Mouse (Mus musculus): ENCODE results near the gene Klhl31.

Gene Klhl31

DNA sequence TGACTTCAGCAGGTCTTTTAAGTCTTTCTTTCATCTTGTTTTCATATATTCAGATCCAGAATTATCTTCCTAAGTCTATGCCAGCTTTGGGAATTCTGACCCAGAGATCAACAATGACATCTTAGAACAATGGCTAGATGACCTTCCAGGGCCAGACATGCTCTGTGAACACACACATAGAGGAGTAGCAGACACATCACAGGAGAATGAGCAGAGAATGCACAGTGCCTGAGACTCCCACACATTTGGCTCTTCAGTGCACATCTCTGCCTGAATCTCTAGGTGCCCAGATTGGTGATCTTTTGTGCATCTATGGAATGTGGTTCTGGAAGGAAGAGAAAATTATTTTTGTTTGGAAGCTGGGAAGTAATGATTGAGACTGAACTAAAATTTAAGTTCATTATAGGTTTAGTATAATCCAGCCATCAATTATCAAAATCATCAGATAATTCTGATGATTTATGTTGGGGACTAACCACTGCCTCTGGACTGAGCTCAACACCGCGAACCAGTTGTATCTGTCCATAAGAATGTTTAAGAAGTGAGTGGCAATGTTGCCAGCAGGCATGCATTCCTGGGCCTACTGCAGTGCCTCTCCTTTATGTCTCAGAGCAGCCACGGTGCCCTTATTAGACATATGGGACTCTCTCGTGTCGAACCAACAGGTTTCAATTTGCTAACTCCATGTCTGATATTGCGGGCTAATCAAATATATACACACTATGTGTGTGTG is 12.8 kb upstream of the Klhl31 start:
- no peak for DNase-seq (ENCODE audit: low read depth, low spot score)

GRCm38 (mm10) chr9:77624171-77624570 is 12.1 kb upstream of the Klhl31 start:
- DNase-seq (ENCODE audit: low read depth, low spot score): no peak

- DNase-seq (ENCODE audit: low read depth, low spot score): no peak
Measured at GRCm38 (mm10) chr9:77628676-77629075, 7.6 kb upstream of the Klhl31 start.

- DNase-seq (ENCODE audit: low read depth, low spot score): no peak
Measured at GRCm38 (mm10) chr9:77629708-77630107, 6.6 kb upstream of the Klhl31 start.

DNA sequence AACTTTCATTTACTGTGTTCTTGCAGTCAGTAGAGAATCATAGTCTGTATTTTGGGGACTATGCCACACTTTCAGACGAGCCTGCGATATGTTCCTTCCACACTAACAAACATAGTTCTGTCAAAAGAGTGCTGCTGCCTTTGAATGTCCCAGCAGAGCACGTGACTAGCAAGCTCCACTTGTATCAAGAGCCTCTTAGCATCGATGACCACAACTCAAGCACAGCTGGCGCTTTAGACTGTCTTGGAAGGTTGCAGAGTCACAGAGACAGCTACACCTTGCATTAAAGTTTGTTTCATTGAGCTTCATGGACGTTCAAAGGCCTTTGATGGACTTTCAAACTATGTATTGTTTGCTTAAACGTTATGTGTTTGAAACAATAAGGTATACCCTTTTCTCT is 5.5 kb upstream of the Klhl31 start:
- DNase-seq (ENCODE audit: low read depth, low spot score): no peak

- DNase-seq (ENCODE audit: low read depth, low spot score): no peak
Measured at GRCm38 (mm10) chr9:77632432-77632831, 3.9 kb upstream of the Klhl31 start.

GRCm38 (mm10) chr9:77636003-77636402 is 297 bp upstream of the Klhl31 start:
- no peak for DNase-seq (ENCODE audit: low read depth, low spot score)

- no peak for DNase-seq (ENCODE audit: low read depth, low spot score)
Measured at GRCm38 (mm10) chr9:77637357-77637756, 1.1 kb downstream of the Klhl31 start.

GRCm38 (mm10) chr9:77645176-77645575 is 8.9 kb downstream of the Klhl31 start:
- no peak for DNase-seq (ENCODE audit: low read depth, low spot score)

DNA sequence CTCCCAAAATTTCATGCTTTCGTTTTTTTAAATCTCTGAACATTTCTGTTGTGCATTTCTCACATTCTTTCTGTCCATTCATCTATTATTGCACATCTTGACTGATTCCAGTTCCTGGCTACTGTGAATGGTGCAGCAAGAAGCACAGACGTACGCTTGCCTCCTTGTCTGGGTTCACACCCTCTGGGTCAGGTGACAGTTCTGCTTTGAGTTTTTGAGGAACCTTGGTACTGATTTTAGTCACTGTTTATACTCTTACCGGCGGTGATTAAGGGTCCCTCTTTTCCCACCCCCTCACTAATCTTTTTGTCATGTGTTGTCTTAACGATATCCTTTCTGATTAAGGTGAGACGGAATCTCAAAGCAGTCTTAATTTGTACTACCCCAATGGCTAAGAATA is 15.5 kb downstream of the Klhl31 start:
- no peak for DNase-seq (ENCODE audit: low read depth, low spot score)

- no peak for DNase-seq (ENCODE audit: low read depth, low spot score)
Measured at GRCm38 (mm10) chr9:77653907-77654306, 17.6 kb downstream of the Klhl31 start.

GRCm38 (mm10) chr9:77655181-77655934 is 19.1 kb downstream of the Klhl31 start:
- peak; percentile 30 for DNase-seq (ENCODE audit: low read depth, low spot score)

DNA sequence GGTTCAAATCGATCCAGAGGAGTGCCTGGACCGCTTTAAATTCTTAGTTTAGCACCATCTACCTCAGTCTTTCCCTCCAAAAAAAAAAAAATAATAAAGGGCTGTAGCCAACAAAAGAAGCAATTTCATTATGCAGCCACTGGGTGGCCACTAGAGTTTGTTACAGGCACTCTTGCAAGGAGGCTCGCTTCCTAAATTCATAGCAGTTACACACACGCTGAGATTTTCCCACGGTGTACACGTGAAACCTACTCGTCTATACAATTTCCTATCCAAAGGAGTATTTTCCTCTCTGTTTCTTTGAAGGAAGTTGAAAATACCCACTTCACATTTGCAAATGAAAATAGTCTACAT is 19.6 kb downstream of the Klhl31 start:
- DNase-seq (ENCODE audit: low read depth, low spot score): peak; percentile 87

GRCm38 (mm10) chr9:77662917-77663316 is 26.6 kb downstream of the Klhl31 start:
- DNase-seq (ENCODE audit: low read depth, low spot score): no peak

GRCm38 (mm10) chr9:77670095-77670494 is 33.8 kb downstream of the Klhl31 start:
- DNase-seq (ENCODE audit: low read depth, low spot score): no peak

GRCm38 (mm10) chr9:77671004-77671403 is 34.7 kb downstream of the Klhl31 start:
- DNase-seq (ENCODE audit: low read depth, low spot score): no peak

DNA sequence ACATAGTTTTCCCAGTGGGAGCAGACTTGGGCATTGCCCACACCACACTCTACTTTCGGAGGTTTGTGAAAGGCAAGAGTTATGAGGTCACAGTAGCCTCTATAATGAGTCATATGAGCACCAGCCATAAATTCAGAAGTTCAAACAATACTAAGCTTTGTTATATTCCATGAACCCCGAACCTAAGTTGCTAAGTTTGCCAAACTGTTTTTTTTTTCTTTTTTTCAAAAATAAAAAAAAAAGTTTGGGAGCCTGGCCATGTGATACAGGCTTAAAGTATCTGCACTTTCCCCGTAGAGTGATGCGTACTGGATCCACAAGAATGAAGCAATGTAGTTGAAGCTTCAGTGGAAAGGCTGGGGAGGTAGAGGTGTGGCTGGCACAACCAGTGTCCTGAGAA is 36.9 kb downstream of the Klhl31 start:
- DNase-seq (ENCODE audit: low read depth, low spot score): no peak

GRCm38 (mm10) chr9:77673986-77674385 is 37.7 kb downstream of the Klhl31 start:
- no peak for DNase-seq (ENCODE audit: low read depth, low spot score)

DNA sequence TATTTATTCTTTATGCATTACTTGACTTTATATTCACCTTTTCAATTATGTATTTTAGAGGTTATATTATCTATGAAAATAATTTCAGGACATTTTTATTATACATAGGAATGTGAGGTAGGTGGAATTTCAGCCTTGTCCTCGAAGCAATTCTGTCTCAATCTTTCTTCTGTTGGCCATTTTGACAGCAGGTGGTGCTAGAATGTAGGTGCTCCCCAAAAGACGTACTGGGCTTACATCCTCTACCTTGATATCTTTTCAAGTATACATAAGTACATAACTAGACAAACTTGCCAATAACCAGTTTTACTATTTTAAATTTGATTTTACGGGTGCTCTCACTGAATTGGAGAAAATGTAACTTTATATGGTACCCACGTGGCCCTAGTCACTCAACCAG is 48.6 kb downstream of the Klhl31 start:
- DNase-seq (ENCODE audit: low read depth, low spot score): no peak

- no peak for DNase-seq (ENCODE audit: low read depth, low spot score)
Measured at GRCm38 (mm10) chr9:77685825-77686500, 49.7 kb downstream of the Klhl31 start.

DNA sequence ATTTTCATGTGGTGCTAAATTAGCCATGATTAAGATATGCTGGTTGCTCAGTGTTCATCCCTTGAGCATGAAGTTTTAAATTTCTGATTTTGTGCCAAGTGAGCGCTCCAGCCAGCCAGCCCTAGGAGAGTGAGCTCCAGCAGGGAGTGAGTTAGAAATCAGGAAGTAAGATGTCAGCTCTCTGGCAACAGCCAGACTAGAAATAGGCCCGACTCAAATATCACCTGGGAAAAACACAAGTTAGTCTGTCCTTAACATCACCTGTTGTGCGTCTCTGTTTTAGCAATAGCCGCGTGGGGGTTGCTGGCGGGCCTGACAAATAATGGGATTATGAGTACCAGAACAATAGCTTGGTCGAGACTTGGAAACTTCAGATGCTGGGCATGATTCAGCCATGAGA is 56.4 kb downstream of the Klhl31 start:
- no peak for DNase-seq (ENCODE audit: low read depth, low spot score)

GRCm38 (mm10) chr9:77693405-77693804 is 57.1 kb downstream of the Klhl31 start:
- DNase-seq (ENCODE audit: low read depth, low spot score): no peak

DNA sequence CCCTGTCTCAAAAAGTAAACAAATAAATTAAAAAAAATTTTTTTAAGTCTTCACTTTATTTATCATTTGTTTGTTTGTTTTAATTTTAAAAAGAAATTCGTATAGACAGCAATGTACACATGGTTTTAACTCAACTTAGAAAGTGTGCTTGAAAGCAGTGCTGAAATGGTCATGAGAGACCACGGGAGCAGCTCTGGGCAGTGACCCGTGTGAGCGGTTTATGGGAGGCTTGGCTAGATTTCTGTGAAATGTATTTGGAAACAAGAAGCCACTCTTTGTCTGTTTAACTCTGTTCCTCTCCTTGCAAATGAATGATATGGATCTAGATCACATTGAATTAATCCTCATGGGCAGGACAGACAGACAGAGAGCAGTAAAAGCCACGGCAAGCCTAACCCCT is 59.3 kb downstream of the Klhl31 start:
- DNase-seq (ENCODE audit: low read depth, low spot score): no peak
